Mouse (Mus musculus): ENCODE results near the gene Ankrd55. TPM values are rescaled to one million over a fixed set of nuclear protein-coding genes. Genes with fewer than 3 reads are reported as not detected.

Ankrd55 gene
- total and polyA plus RNA-seq, 2 experiments = 0.09 to 0.10 TPM

GRCm38 (mm10) chr13:112316622-112317482 is 28.6 kb downstream of the Ankrd55 start:
- peak overlapping the region; percentile 57; the same call in 1 of the 2 replicates for H3K9ac ChIP-seq (ENCODE audit: low read depth, low read length)
- no peak overlapping the region for H3K4me3 ChIP-seq (ENCODE audit: insufficient read depth, low read depth, low read length)
- H3K27me3 ChIP-seq (ENCODE audit: control insufficient read depth, insufficient read depth, low read length) = no peaks in the 10 kb centered on the region
- no peak for TF ChIP-seq CTCF (IDR thresholded peaks at IDR 0.05; ENCODE audit: low read depth, low read length)
- no peak for TF ChIP-seq POLR2A (IDR thresholded peaks at IDR 0.05; ENCODE audit: extremely low read depth, insufficient read depth, low read length)
- H3K27ac ChIP-seq (replicated peaks; ENCODE audit: insufficient read depth, low read depth, low read length) = peak overlapping the region; percentile 92
- no peaks in the 10 kb centered on the region for H3K79me2 ChIP-seq (ENCODE audit: control insufficient read depth, insufficient read depth, low read length)
- 15% methylated on average over 11 of the region's 11 CpGs for WGBS
- peaks cover 11% of the 10 kb centered on the region for H3K4me1 ChIP-seq (ENCODE audit: control insufficient read depth, insufficient read depth, low read length)
- peak; percentile 87 for DNase-seq (ENCODE audit: extremely low read depth, low read depth, low spot score)
- H3K36me3 ChIP-seq (ENCODE audit: control insufficient read depth, insufficient read depth, low read length) = no peaks in the 10 kb centered on the region

DNA sequence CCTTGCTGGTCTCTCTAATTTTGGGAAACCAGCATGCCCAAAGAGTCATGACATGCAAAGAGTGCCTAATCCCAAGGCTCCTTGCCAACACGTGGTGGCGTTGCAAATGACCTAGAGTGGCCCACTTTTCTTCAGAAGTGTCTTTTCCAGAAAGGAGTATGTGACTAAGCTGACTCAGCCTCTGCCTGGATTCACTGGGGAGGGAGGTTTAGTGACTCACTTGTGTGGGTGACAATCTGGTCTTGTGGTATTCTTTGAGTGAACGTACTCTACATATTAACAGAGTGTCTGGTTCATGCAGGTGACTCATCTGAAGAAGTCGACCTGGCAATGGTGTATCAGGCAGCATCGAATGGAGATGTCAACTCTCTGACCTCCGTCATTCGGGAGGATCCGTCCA is 29.9 kb downstream of the Ankrd55 start:
- Histone ChIP-seq H3K27ac (replicated peaks; ENCODE audit: insufficient read depth, low read depth, low read length) (no peak overlapping the region), H3K36me3 (ENCODE audit: control insufficient read depth, insufficient read depth, low read length) (no peaks in the 10 kb centered on the region), H3K4me1 (ENCODE audit: control insufficient read depth, insufficient read depth, low read length) (peaks cover 11% of the 10 kb centered on the region), H3K9ac (ENCODE audit: low read depth, low read length) (no peak overlapping the region), H3K27me3 (ENCODE audit: control insufficient read depth, insufficient read depth, low read length) (no peaks in the 10 kb centered on the region), H3K4me3 (ENCODE audit: insufficient read depth, low read depth, low read length) (no peak overlapping the region), H3K79me2 (ENCODE audit: control insufficient read depth, insufficient read depth, low read length) (no peaks in the 10 kb centered on the region)
- DNase-seq (ENCODE audit: extremely low read depth, low read depth, low spot score) = no peak
- TF ChIP-seq POLR2A (IDR thresholded peaks at IDR 0.05; ENCODE audit: extremely low read depth, insufficient read depth, low read length) (no peak), CTCF (IDR thresholded peaks at IDR 0.05; ENCODE audit: low read depth, low read length) (no peak)
- WGBS = 86% methylated on average over 8 of the region's 8 CpGs

- Histone ChIP-seq H3K4me1 (ENCODE audit: control insufficient read depth, insufficient read depth, low read length) (peaks cover 3% of the 10 kb centered on the region), H3K27me3 (ENCODE audit: control insufficient read depth, insufficient read depth, low read length) (no peaks in the 10 kb centered on the region), H3K79me2 (ENCODE audit: control insufficient read depth, insufficient read depth, low read length) (no peaks in the 10 kb centered on the region), H3K27ac (replicated peaks; ENCODE audit: insufficient read depth, low read depth, low read length) (no peak overlapping the region), H3K4me3 (ENCODE audit: insufficient read depth, low read depth, low read length) (no peak overlapping the region), H3K36me3 (ENCODE audit: control insufficient read depth, insufficient read depth, low read length) (no peaks in the 10 kb centered on the region), H3K9ac (ENCODE audit: low read depth, low read length) (no peak overlapping the region)
- no peak for DNase-seq (ENCODE audit: extremely low read depth, low read depth, low spot score)
- 83% methylated on average over 12 of the region's 12 CpGs for WGBS
- TF ChIP-seq POLR2A (IDR thresholded peaks at IDR 0.05; ENCODE audit: extremely low read depth, insufficient read depth, low read length) = no peak
- no peak for TF ChIP-seq CTCF (IDR thresholded peaks at IDR 0.05; ENCODE audit: low read depth, low read length)
Observed at GRCm38 (mm10) chr13:112323591-112324266, 35.5 kb downstream of the Ankrd55 start.

- Histone ChIP-seq H3K79me2 (ENCODE audit: control insufficient read depth, insufficient read depth, low read length) (no peaks in the 10 kb centered on the region), H3K36me3 (ENCODE audit: control insufficient read depth, insufficient read depth, low read length) (no peaks in the 10 kb centered on the region), H3K4me3 (ENCODE audit: insufficient read depth, low read depth, low read length) (no peak overlapping the region), H3K27ac (replicated peaks; ENCODE audit: insufficient read depth, low read depth, low read length) (no peak overlapping the region), H3K9ac (ENCODE audit: low read depth, low read length) (no peak overlapping the region), H3K27me3 (ENCODE audit: control insufficient read depth, insufficient read depth, low read length) (no peaks in the 10 kb centered on the region), H3K4me1 (ENCODE audit: control insufficient read depth, insufficient read depth, low read length) (peaks cover 3% of the 10 kb centered on the region)
- no peak for DNase-seq (ENCODE audit: extremely low read depth, low read depth, low spot score)
- WGBS = 91% methylated on average over 2 of the region's 2 CpGs
- TF ChIP-seq POLR2A (IDR thresholded peaks at IDR 0.05; ENCODE audit: extremely low read depth, insufficient read depth, low read length) = no peak
- no peak for TF ChIP-seq CTCF (IDR thresholded peaks at IDR 0.05; ENCODE audit: low read depth, low read length)
Observed at GRCm38 (mm10) chr13:112325126-112325525, 36.9 kb downstream of the Ankrd55 start.

- TF ChIP-seq CTCF (IDR thresholded peaks at IDR 0.05; ENCODE audit: low read depth, low read length) = no peak
- no peak for TF ChIP-seq POLR2A (IDR thresholded peaks at IDR 0.05; ENCODE audit: extremely low read depth, insufficient read depth, low read length)
- H3K4me1 ChIP-seq (ENCODE audit: control insufficient read depth, insufficient read depth, low read length) = peaks cover 7% of the 10 kb centered on the region
- no peak for DNase-seq (ENCODE audit: extremely low read depth, low read depth, low spot score)
- H3K9ac ChIP-seq (ENCODE audit: low read depth, low read length) = no peak overlapping the region
- no peak overlapping the region for H3K27ac ChIP-seq (replicated peaks; ENCODE audit: insufficient read depth, low read depth, low read length)
- 89% methylated on average over 7 of the region's 7 CpGs for WGBS
- H3K27me3 ChIP-seq (ENCODE audit: control insufficient read depth, insufficient read depth, low read length) = no peaks in the 10 kb centered on the region
- no peaks in the 10 kb centered on the region for H3K36me3 ChIP-seq (ENCODE audit: control insufficient read depth, insufficient read depth, low read length)
- no peaks in the 10 kb centered on the region for H3K79me2 ChIP-seq (ENCODE audit: control insufficient read depth, insufficient read depth, low read length)
- no peak overlapping the region for H3K4me3 ChIP-seq (ENCODE audit: insufficient read depth, low read depth, low read length)
Observed at GRCm38 (mm10) chr13:112326403-112326802, 38.2 kb downstream of the Ankrd55 start.
